Mouse (Mus musculus) liver, embryonic 14.5 days (tissue): ENCODE data around the gene Vps35l.

ENCODE experiments used
- CTCF ChIP-seq: IDR thresholded peaks from 2 replicates; pipeline ENCODE4 v1.5.1; 2016; ENCODE audit warnings: antibody characterized with exemption, low read depth, control low read depth
- EP300 ChIP-seq: IDR thresholded peaks from 2 replicates; pipeline ENCODE4 v1.6.1; 2016; ENCODE audit warnings: antibody characterized with exemption, low read depth

- TF ChIP-seq CTCF, result no peak
- no peak for TF ChIP-seq EP300
Measured at GRCm38 (mm10) chr7:118801791-118802190, 61.8 kb downstream of the Vps35l start.
